Mouse (Mus musculus) embryonic facial prominence, embryonic 13.5 days (tissue): ENCODE results near the gene Veph1. TPM values are rescaled to one million over a fixed set of nuclear protein-coding genes. Genes with fewer than 3 reads are reported as not detected.

ENCODE experiments used
- polyA plus RNA-seq: library from polyadenylated mRNA; unstranded; fragments of >200 nt; fragmentation: Nextera tagmentation; extraction: Ambion mirVana; gene quantifications from 2 replicates; pipeline ENCODE4 v1.2.1, GENCODE M21; 2015

The Veph1 gene
- polyA plus RNA-seq, 1 experiment from 2014 or later, result 2.8 TPM

Other genes starting within 250 kb of the Veph1 start
- 29.8 and 42.4 TPM in 2 replicates for gene Ptx3, start 76.9 kb downstream of the Veph1 start, polyA plus RNA-seq